Mouse (Mus musculus): ENCODE results near the gene Gm8439. TPM values are rescaled to one million over a fixed set of nuclear protein-coding genes. Genes with fewer than 3 reads are reported as not detected.

Gm8439 gene
- polyA plus RNA-seq, 1 experiment from 2014 or later = not detected

GRCm38 (mm10) chr4:120616199-120617025, 27.9 kb downstream of the Gm8439 start:
- H3K9ac ChIP-seq (ENCODE audit: low read length) = peak overlapping the region; percentile 51
- no peaks in the 10 kb centered on the region for H3K9me3 ChIP-seq (replicated peaks; ENCODE audit: control insufficient read depth, low read length)
- H3K36me3 ChIP-seq (ENCODE audit: control insufficient read depth, insufficient read depth) = no peaks in the 10 kb centered on the region
- no peak overlapping the region for H3K4me2 ChIP-seq (ENCODE audit: low read depth, low read length)
- ATAC-seq (replicated peaks; ENCODE audit: extremely low read depth, insufficient read depth, low FRiP score) = no peak
- H3K27me3 ChIP-seq (ENCODE audit: control insufficient read depth, insufficient read depth, low read length) = no peaks in the 10 kb centered on the region
- peaks cover 20% of the 10 kb centered on the region for H3K4me1 ChIP-seq (ENCODE audit: control insufficient read depth, insufficient read depth, low read length)
- H3K27ac ChIP-seq (ENCODE audit: low read length) = peak overlapping the region; percentile 98
- 52% methylated on average over 13 of the region's 13 CpGs for WGBS
- no peak overlapping the region for H3K4me3 ChIP-seq (ENCODE audit: low read length)

GRCm38 (mm10) chr4:120627728-120628127, 39.2 kb downstream of the Gm8439 start:
- no peak overlapping the region for H3K9ac ChIP-seq (ENCODE audit: low read length)
- no peaks in the 10 kb centered on the region for H3K9me3 ChIP-seq (replicated peaks; ENCODE audit: control insufficient read depth, low read length)
- no peaks in the 10 kb centered on the region for H3K36me3 ChIP-seq (ENCODE audit: control insufficient read depth, insufficient read depth)
- no peak overlapping the region for H3K4me2 ChIP-seq (ENCODE audit: low read depth, low read length)
- 67% methylated on average over 6 of the region's 6 CpGs for WGBS
- ATAC-seq (replicated peaks; ENCODE audit: extremely low read depth, insufficient read depth, low FRiP score) = no peak
- H3K27me3 ChIP-seq (ENCODE audit: control insufficient read depth, insufficient read depth, low read length) = no peaks in the 10 kb centered on the region
- no peaks in the 10 kb centered on the region for H3K4me1 ChIP-seq (ENCODE audit: control insufficient read depth, insufficient read depth, low read length)
- no peak overlapping the region for H3K27ac ChIP-seq (ENCODE audit: low read length)
- H3K4me3 ChIP-seq (ENCODE audit: low read length) = no peak overlapping the region

- Histone ChIP-seq H3K9ac (ENCODE audit: low read length) (no peak overlapping the region), H3K9me3 (replicated peaks; ENCODE audit: control insufficient read depth, low read length) (no peaks in the 10 kb centered on the region), H3K4me2 (ENCODE audit: low read depth, low read length) (no peak overlapping the region), H3K27ac (ENCODE audit: low read length) (no peak overlapping the region), H3K4me3 (ENCODE audit: low read length) (no peak overlapping the region), H3K36me3 (ENCODE audit: control insufficient read depth, insufficient read depth) (no peaks in the 10 kb centered on the region), H3K27me3 (ENCODE audit: control insufficient read depth, insufficient read depth, low read length) (no peaks in the 10 kb centered on the region), H3K4me1 (ENCODE audit: control insufficient read depth, insufficient read depth, low read length) (no peaks in the 10 kb centered on the region)
- 18% methylated on average over 8 of the region's 8 CpGs for WGBS
- ATAC-seq (replicated peaks; ENCODE audit: extremely low read depth, insufficient read depth, low FRiP score) = no peak
Measured at GRCm38 (mm10) chr4:120630218-120630931, 41.8 kb downstream of the Gm8439 start.

- Histone ChIP-seq H3K27me3 (ENCODE audit: control insufficient read depth, insufficient read depth, low read length) (no peaks in the 10 kb centered on the region), H3K9me3 (replicated peaks; ENCODE audit: control insufficient read depth, low read length) (no peaks in the 10 kb centered on the region), H3K4me3 (ENCODE audit: low read length) (no peak overlapping the region), H3K4me2 (ENCODE audit: low read depth, low read length) (no peak overlapping the region), H3K9ac (ENCODE audit: low read length) (no peak overlapping the region), H3K36me3 (ENCODE audit: control insufficient read depth, insufficient read depth) (no peaks in the 10 kb centered on the region), H3K27ac (ENCODE audit: low read length) (no peak overlapping the region), H3K4me1 (ENCODE audit: control insufficient read depth, insufficient read depth, low read length) (no peaks in the 10 kb centered on the region)
- no peak for ATAC-seq (replicated peaks; ENCODE audit: extremely low read depth, insufficient read depth, low FRiP score)
- WGBS = 58% methylated on average over 6 of the region's 6 CpGs
Measured at GRCm38 (mm10) chr4:120631828-120632227, 43.3 kb downstream of the Gm8439 start.

GRCm38 (mm10) chr4:120635351-120635750, 46.8 kb downstream of the Gm8439 start:
- ATAC-seq (replicated peaks; ENCODE audit: extremely low read depth, insufficient read depth, low FRiP score) = no peak
- no peak overlapping the region for H3K9ac ChIP-seq (ENCODE audit: low read length)
- 80% methylated on average over 2 of the region's 2 CpGs for WGBS
- H3K36me3 ChIP-seq (ENCODE audit: control insufficient read depth, insufficient read depth) = no peaks in the 10 kb centered on the region
- peaks cover 3% of the 10 kb centered on the region; the same call in 1 of the 2 replicates for H3K9me3 ChIP-seq (replicated peaks; ENCODE audit: control insufficient read depth, low read length)
- no peaks in the 10 kb centered on the region for H3K27me3 ChIP-seq (ENCODE audit: control insufficient read depth, insufficient read depth, low read length)
- H3K4me2 ChIP-seq (ENCODE audit: low read depth, low read length) = no peak overlapping the region
- H3K4me3 ChIP-seq (ENCODE audit: low read length) = no peak overlapping the region
- no peak overlapping the region for H3K27ac ChIP-seq (ENCODE audit: low read length)
- no peaks in the 10 kb centered on the region for H3K4me1 ChIP-seq (ENCODE audit: control insufficient read depth, insufficient read depth, low read length)

GRCm38 (mm10) chr4:120641946-120642345, 53.4 kb downstream of the Gm8439 start:
- Histone ChIP-seq H3K4me1 (ENCODE audit: control insufficient read depth, insufficient read depth, low read length) (no peaks in the 10 kb centered on the region), H3K9ac (ENCODE audit: low read length) (no peak overlapping the region), H3K27me3 (ENCODE audit: control insufficient read depth, insufficient read depth, low read length) (no peaks in the 10 kb centered on the region), H3K4me2 (ENCODE audit: low read depth, low read length) (no peak overlapping the region), H3K4me3 (ENCODE audit: low read length) (no peak overlapping the region), H3K36me3 (ENCODE audit: control insufficient read depth, insufficient read depth) (no peaks in the 10 kb centered on the region), H3K27ac (ENCODE audit: low read length) (no peak overlapping the region), H3K9me3 (replicated peaks; ENCODE audit: control insufficient read depth, low read length) (peaks cover 3% of the 10 kb centered on the region; the same call in 1 of the 2 replicates)
- ATAC-seq (replicated peaks; ENCODE audit: extremely low read depth, insufficient read depth, low FRiP score) = no peak
- 84% methylated on average over 6 of the region's 6 CpGs for WGBS

- 77% methylated on average over 3 of the region's 3 CpGs for WGBS
- peaks cover 10% of the 10 kb centered on the region for H3K27me3 ChIP-seq (ENCODE audit: control insufficient read depth, insufficient read depth, low read length)
- H3K9ac ChIP-seq (ENCODE audit: low read length) = no peak overlapping the region
- H3K27ac ChIP-seq (ENCODE audit: low read length) = no peak overlapping the region
- no peaks in the 10 kb centered on the region for H3K9me3 ChIP-seq (replicated peaks; ENCODE audit: control insufficient read depth, low read length)
- no peaks in the 10 kb centered on the region for H3K4me1 ChIP-seq (ENCODE audit: control insufficient read depth, insufficient read depth, low read length)
- no peaks in the 10 kb centered on the region for H3K36me3 ChIP-seq (ENCODE audit: control insufficient read depth, insufficient read depth)
- no peak overlapping the region for H3K4me3 ChIP-seq (ENCODE audit: low read length)
- no peak overlapping the region for H3K4me2 ChIP-seq (ENCODE audit: low read depth, low read length)
- no peak for ATAC-seq (replicated peaks; ENCODE audit: extremely low read depth, insufficient read depth, low FRiP score)
Measured at GRCm38 (mm10) chr4:120643899-120644298, 55.4 kb downstream of the Gm8439 start.

- Histone ChIP-seq H3K36me3 (ENCODE audit: control insufficient read depth, insufficient read depth) (no peaks in the 10 kb centered on the region), H3K27me3 (ENCODE audit: control insufficient read depth, insufficient read depth, low read length) (peaks cover 29% of the 10 kb centered on the region), H3K9me3 (replicated peaks; ENCODE audit: control insufficient read depth, low read length) (no peaks in the 10 kb centered on the region; the same call in 1 of the 2 replicates), H3K9ac (ENCODE audit: low read length) (peak overlapping the region; percentile 63), H3K4me1 (ENCODE audit: control insufficient read depth, insufficient read depth, low read length) (0 out of 2 replicates have a peak, but pooled peaks cover 2% of the 10 kb centered on the region), H3K4me3 (ENCODE audit: low read length) (peak overlapping the region; percentile 57), H3K4me2 (ENCODE audit: low read depth, low read length) (peak overlapping the region; percentile 75), H3K27ac (ENCODE audit: low read length) (no peak overlapping the region)
- ATAC-seq (replicated peaks; ENCODE audit: extremely low read depth, insufficient read depth, low FRiP score) = peak; percentile 60
- WGBS = 5% methylated on average over 55 of the region's 55 CpGs
Measured at GRCm38 (mm10) chr4:120649369-120650207, 61.0 kb downstream of the Gm8439 start.
